Mouse (Mus musculus) intestine, postnatal 0 days (tissue): ENCODE measurements around the gene 1700029J07Rik. TPM values are rescaled to one million over a fixed set of nuclear protein-coding genes. Genes with fewer than 3 reads are reported as not detected.

Source experiments
- ATAC-seq: fragments of 200-750 bp; cut with Nextera tagmentation; 2 replicates; pipeline ENCODE4 v1.8.0; 2017; ENCODE audit warnings: mild to moderate bottlenecking, moderate TSS enrichment, moderate library complexity
- H3K27ac ChIP-seq: fragments of 300-500 bp; sonication (generic); 2 replicates; pipeline ENCODE4 v1.5.1; 2014; ENCODE audit warnings: mild to moderate bottlenecking, low read depth, low read length, moderate library complexity
- H3K27me3 ChIP-seq: fragments of 300-500 bp; sonication (generic); replicated peaks from 2 replicates; pipeline ENCODE4 v1.6.1; 2014; ENCODE audit warnings: low read length, mixed read lengths; ENCODE audit not compliant: control insufficient read depth, insufficient read depth
- H3K36me3 ChIP-seq: fragments of 300-500 bp; sonication (generic); 2 replicates; pipeline ENCODE4 v1.6.1; 2014; ENCODE audit warnings: mild to moderate bottlenecking, moderate library complexity; ENCODE audit not compliant: control insufficient read depth, insufficient read depth
- H3K4me1 ChIP-seq: fragments of 300-500 bp; sonication (generic); replicated peaks from 2 replicates; pipeline ENCODE4 v1.6.1; 2014; ENCODE audit warnings: antibody characterized with exemption, low read length, mixed read lengths; ENCODE audit not compliant: control insufficient read depth, insufficient read depth
- H3K4me2 ChIP-seq: fragments of 300-500 bp; sonication (generic); replicated peaks from 2 replicates; pipeline ENCODE4 v1.6.1; 2014; ENCODE audit warnings: low read depth, mild to moderate bottlenecking, moderate library complexity
- H3K4me3 ChIP-seq: fragments of 300-500 bp; sonication (generic); 2 replicates; pipeline ENCODE4 v1.5.1; 2014; ENCODE audit warnings: low read depth, low read length
- H3K9ac ChIP-seq: fragments of 300-500 bp; sonication (generic); 2 replicates; pipeline ENCODE4 v1.6.1; 2014; ENCODE audit warnings: mild to moderate bottlenecking, low read depth, low read length
- H3K9me3 ChIP-seq: fragments of 300-500 bp; sonication (generic); 2 replicates; pipeline ENCODE4 v1.6.1; 2016; ENCODE audit warnings: mixed run types; ENCODE audit not compliant: control insufficient read depth
- CTCF ChIP-seq: sonication (generic); IDR thresholded peaks from 2 replicates; pipeline ENCODE4 v1.5.1; 2016; ENCODE audit warnings: low read depth, mild to moderate bottlenecking, control low read depth, antibody characterized with exemption, moderate library complexity
- WGBS: fragments of 180-500 bp; shearing (Covaris S2); extraction: QIAGEN DNeasy Blood & Tissue Kit; methylation state at CpG from one replicate; pipeline ENCODE4 v1.1.7; 2014; 5-methylcytosine and 5-hydroxymethylcytosine counted together
- polyA plus RNA-seq: library from polyadenylated mRNA; unstranded; fragments of >200 nt; fragmentation: Nextera tagmentation; extraction: Ambion mirVana; gene quantifications from 2 replicates; pipeline ENCODE4 v1.2.1, GENCODE M21; 2015

The 1700029J07Rik gene
- polyA plus RNA-seq, 1 experiment from 2014 or later: 0.70 TPM

DNA sequence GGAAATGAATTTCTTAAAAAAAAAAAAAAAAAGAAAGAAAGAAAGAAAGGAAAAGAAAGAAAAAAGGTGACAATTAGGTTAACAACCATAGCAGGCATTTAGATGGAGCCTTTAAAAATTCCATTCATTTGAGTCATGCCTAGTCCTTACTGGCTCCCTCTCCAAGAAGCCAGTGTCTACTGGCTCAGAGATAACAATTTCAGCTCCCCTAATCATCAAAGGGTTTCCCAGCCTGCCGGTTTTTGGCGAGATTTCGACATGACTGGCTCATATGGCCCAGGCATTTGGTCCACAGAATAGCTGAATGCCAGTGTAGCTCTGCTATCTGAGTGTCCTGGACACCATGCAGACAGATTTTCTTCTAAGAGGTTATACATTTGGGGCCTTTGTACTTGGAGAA is 71.4 kb downstream of the 1700029J07Rik start:
- H3K4me3 ChIP-seq: no peak overlapping the region
- H3K36me3 ChIP-seq: no peaks in the 10 kb centered on the region
- no peak for TF ChIP-seq CTCF
- H3K27ac ChIP-seq: no peak overlapping the region
- 19% methylated on average over 3 of the region's 3 CpGs for WGBS
- H3K27me3 ChIP-seq: no peaks in the 10 kb centered on the region
- no peaks in the 10 kb centered on the region for H3K9me3 ChIP-seq
- no peak for ATAC-seq
- no peak overlapping the region for H3K4me2 ChIP-seq
- no peaks in the 10 kb centered on the region for H3K4me1 ChIP-seq
- H3K9ac ChIP-seq: no peak overlapping the region

Other genes starting within 250 kb of the 1700029J07Rik start
- gene Pdlim3, start 89.8 kb downstream of the 1700029J07Rik start, polyA plus RNA-seq: 134 and 149 TPM in 2 replicates
- not detected in 2 replicates for gene Ccdc110, start 40.6 kb downstream of the 1700029J07Rik start, polyA plus RNA-seq
- gene Ufsp2, start 276 bp upstream of the 1700029J07Rik start, polyA plus RNA-seq: 94.2 and 97.2 TPM in 2 replicates
- gene Lrp2bp, start 24.1 kb upstream of the 1700029J07Rik start, polyA plus RNA-seq: 0.44 and 0.54 TPM in 2 replicates
- gene Ankrd37, start 30.5 kb upstream of the 1700029J07Rik start, polyA plus RNA-seq: 18.0 and 32.7 TPM in 2 replicates
- gene Cfap97, start 176.5 kb upstream of the 1700029J07Rik start, polyA plus RNA-seq: 15.2 and 17.1 TPM in 2 replicates
- gene Snx25, start 176.9 kb upstream of the 1700029J07Rik start, polyA plus RNA-seq: 12.1 and 13.2 TPM in 2 replicates
- 230 TPM in 2 replicates for gene Slc25a4, start 236.0 kb upstream of the 1700029J07Rik start, polyA plus RNA-seq